Mouse (Mus musculus) stomach, postnatal 0 days (tissue): ENCODE results near the gene Frzb.

ENCODE experiments used
- CTCF ChIP-seq: IDR thresholded peaks from 2 replicates; pipeline ENCODE4 v1.5.1; 2016; ENCODE audit warnings: antibody characterized with exemption, low read depth, mild to moderate bottlenecking, moderate library complexity
- EP300 ChIP-seq: optimal IDR thresholded peaks from 2 replicates; pipeline ENCODE3; 2016; ENCODE audit warnings: antibody characterized with exemption

DNA sequence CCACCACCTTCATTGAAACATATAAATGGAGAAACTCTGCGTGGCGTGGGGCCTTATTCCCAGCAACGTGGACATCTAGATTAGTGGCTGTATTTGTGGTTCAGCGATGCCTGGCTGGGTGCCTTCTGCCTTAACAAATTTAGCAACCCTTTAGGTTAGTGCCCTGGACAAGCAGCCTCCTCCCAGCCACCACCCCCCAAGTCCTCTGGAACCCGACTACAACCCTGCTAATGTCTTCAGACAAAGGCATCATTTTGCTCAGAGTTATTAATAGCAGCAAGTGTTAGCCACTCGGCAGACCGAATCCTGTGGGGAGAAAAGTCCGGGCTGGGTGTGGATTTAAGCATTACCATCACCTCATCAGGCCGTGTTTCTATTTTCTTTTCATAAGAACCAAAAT, 59.8 kb downstream of the Frzb start:
- TF ChIP-seq CTCF = no peak
- no peak for TF ChIP-seq EP300
